Mouse (Mus musculus): ENCODE results near the gene Plcl1.

Plcl1 gene

DNA sequence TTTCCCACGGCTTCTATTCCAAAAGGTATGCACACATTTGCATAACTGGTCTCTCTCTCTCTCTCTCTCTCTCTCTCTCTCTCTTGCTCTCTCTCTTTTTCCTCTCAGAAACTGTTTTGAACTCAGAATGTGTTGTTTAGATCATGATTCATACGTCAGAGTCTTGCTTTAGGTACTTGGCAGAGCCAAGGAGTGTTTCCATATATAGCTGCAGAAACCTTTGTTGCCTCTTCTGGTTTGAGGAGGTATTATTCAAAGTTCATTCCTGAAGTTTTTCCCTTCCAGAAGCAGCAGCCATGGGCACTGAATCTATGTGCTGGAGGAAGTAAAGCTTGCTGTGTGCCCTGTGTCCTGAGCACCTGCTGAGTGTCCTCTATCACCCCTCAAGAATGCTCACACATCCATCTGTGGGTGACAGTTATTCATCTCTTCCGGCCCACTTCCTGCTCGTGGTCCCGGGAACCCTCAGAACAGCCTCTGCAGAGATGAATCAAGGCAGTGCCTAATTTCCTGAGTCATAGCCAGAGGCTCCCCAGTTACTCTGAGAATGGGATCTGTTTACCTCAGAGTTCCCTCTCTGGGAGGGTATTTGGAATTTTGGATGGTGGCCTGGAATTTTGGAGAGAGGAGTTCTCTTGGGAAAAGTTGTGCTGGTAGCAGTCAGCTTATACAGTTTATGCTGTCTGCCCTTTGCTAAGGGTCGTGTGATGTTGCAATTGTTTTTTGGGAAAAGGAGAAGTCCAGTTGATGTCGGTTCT lies 123.0 kb downstream of the Plcl1 start:
- DNase-seq, result no peak

DNA sequence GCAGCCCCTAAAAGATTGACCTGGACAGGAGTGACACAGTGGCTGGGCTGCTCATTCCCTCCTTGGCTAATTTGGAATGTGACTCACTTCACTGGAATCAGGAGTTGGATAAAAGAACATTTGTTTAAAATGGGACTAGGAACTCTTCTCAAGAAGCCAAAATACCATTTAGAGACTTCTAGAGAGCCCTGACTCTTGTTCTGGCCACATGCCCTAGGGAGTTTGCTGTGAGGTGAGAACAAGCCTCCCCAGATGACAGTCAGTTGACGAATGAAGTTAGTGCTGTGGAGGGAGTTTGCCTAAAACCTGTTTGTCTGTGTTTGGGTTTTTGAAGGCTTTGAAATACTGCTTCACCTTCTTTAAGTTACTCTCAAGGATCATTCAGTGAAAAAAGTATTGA lies 128.1 kb downstream of the Plcl1 start:
- no peak for DNase-seq

DNA sequence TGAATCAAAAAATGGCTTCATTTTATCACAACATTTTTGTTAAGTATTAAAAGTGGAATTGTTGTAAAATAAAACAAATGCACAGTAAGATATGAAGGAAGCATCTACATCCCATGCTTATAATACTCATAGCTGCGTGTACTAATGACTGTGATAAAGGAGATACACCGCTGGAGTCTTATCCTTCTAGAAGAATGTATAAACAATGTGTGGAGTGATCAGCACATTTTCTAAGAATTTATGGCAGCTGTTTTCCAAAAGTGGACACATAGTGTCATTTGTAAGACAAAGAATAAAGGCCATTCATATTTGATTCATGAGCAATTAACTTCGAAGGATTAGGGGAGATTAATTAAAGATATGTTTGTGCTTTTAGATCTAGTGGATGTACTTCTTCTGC lies 148.7 kb downstream of the Plcl1 start:
- no peak for DNase-seq

DNA sequence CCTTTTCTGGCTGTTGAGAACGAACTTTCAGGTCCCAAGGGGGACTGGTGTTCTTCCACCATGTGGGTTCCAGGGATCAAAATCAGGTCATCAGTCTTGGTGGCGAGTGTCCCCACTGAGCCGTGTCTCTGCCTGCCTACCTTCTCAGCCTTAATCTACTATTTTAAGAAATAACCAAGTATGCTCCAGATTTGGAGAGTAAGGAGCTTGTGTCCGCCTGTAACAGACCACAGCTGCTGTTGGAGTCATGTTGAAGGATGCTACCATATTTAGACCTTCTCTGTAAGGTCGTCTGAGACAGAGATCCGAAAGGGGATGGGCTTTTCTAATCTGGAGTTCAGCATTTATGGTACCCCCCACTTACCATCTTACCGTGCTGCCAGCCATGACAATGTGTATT lies 152.2 kb downstream of the Plcl1 start:
- no peak for DNase-seq

DNA sequence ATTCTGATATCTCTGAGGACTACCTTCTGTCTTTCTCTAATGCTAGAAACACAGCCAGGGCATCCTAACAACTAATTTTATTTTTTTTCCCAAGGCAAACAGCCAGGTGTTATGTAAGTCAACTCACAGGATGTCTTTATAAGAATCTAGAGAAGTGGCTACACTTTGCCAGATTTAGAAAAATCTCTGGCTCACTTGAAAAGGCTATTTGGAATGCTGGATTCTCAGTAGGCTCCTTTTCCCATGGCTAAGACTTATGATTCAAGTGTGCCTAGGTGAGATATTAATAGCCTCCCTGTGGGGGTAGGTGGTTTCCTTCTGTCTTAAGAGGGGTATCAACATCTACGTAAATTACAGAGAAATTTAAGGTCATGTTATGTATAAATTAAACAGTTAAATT lies 152.7 kb downstream of the Plcl1 start:
- DNase-seq, result no peak

DNA sequence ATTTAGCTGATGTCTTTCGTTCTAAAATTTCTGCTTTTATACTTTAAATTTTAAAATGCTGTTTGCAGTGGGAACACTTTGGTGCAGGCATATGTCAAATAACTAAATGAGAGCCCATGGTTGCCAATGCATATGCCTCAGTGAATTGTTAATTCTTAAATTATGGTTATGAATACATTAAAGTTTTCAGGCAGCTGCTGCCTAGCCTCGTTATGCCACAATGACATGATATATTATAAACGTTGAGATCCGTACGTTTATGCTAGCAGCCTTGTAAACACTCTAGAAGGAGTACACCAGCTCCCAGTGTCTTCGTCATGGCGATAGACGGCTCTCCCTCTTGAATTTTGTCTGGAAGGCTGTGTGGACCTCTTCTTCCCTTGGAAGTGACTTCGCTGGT lies 154.3 kb downstream of the Plcl1 start:
- DNase-seq, result no peak

DNA sequence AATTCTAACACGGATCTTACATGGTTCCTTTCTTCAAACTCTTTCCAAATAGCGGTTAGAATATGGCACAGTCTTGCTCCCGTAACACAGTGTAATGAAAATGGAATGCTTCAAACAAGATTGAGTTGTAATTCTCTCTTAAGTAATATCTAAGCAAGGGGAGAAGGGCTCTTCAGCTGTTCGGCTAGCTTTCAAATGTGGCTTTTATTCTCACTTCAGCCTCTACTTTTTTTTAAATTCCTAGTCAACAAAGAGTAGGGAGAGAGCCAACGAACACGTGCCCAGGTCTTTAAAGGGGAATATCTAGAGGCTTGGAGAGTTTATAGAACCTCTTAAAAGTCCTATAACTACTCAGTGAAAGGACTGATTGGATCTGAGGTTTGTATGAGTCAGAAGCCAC lies 160.2 kb downstream of the Plcl1 start:
- DNase-seq, result no peak

DNA sequence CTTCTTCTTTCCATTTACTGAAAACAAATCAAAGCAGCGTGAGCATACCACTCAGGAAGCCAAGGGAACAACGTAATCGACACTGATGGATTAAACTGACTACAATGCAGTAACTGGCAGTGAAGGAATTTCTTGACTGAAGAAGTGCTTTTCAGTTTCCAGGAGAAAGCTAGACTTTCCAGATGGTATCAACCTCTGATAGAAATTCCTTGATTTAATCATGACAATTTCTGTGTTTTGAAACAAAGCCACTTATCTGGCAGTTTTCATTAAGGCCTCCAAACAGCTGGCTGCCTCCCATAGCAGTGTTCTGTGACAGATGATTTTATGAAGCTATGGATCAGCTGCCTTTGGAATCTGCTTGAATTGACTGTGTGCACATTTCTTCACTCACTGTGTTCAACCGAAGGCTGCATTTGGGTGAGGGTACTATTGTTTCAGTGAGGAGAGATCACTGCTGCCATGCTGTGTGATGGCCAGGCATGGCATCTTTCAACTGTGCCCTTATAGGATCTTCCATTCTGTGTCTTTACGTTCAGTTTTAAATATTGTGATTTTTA lies 162.2 kb downstream of the Plcl1 start:
- DNase-seq, result no peak

DNA sequence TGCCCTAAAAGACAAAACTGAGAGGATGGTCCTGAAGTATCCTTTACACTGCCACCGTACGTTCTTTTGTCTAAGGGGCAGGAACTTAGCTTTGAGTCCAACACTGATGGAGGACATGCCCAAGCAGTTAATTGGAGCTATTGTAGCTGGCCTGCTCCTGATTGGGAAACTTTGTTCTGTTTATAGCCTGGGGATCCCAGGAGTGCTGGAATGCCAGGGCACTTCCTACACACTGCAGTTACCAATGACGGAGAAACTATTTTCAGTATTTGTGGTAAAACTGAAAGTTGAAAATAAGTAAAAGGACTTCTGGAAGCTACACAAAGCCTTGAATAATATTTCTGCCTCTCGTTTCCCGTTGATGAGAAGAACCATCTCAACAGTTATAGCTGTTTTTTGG lies 164.5 kb downstream of the Plcl1 start:
- DNase-seq, result no peak

DNA sequence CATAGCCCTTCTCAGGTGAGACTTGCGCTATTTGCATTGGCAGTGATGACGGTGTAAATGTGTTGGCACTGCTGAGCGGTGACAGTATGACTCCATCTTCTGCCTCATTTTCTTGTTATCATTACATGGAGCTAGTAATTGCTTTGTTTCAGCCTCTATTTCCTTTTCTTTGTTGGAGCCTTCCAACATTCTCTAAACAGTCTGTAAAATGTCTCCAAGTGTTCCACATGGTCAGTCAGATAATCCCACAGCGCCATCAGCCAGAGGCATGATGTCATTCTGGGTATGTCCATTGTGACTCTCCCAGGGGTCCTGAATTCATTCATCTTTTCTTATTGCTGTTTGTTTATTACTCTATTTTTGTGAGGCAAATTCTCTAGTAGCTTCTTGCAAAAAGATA lies 165.7 kb downstream of the Plcl1 start:
- DNase-seq, result no peak

DNA sequence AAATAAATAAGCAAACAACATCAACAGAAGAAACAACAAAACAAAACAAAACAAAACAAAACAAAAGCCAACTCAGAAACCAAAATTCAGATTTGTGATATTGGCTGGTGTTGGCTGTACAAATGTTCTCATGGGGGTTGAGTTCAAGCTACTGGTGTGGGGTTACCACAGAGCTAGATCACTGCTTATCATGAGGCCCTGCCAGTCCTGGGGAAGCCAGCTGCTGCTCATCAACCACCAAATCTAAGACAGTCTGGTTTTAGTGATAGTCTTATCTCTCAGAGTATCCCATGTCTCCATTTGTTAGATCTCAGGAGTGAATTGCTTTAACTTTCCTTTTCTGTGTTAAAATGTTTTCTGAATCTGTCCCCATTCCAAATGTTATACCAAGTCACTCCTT lies 166.5 kb downstream of the Plcl1 start:
- DNase-seq, result no peak

DNA sequence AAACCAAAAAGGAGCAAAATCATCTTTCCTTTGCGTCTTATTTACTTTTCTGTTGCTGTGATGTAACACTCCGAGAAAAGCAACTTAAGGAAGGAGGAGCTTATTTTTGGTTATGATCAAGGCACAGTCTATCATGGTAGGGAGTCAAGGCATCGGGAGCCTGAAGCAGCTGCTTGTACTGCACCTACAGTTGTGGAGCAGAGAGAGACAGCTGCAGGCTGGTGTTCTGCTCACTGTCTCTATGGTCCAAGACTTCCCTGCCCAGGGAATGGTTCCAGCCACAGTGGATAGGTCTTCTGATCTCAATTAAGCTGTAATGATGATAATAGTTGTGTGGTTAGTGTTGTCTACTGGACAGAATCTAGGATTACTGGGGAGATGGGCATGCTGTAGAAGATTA lies 166.9 kb downstream of the Plcl1 start:
- DNase-seq, result no peak

DNA sequence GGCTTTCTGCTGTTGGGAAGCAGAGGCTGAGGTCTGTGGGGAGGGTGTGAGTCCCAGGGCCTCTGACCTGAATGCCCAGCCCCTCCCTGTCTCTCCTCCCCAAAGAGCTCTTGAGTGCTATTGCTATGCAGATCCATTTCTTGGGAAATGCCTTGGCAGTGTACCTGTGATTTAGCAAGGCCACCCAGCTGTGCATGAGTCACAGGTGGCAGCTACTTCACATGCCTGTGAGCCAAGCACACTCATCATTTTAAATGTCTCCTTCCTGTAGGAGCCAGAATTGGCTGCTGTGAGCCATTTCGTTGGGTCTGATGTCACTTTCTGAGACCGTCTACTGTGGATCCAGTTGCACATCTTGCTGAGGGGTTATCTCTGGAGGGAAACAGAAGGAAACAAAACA lies 170.2 kb downstream of the Plcl1 start:
- no peak for DNase-seq

DNA sequence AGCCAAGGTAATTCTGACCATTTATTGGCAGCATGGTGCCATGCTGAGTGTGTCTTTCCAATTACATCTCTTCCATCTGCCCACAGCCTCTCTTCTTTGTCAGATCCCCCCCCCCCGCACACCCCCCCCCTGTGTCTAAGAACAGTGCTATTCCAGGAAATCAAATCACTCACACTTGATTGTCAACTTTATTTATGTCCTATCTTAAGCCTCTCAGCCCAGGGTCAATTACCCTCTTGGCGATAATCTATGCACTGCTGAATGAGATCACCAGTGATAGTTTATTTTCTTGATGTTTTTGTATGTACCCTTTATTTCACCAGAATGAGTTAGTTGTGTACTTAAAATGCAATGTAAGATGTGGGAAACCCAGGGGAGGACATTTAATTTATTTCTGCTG lies 176.0 kb downstream of the Plcl1 start:
- DNase-seq, result no peak

DNA sequence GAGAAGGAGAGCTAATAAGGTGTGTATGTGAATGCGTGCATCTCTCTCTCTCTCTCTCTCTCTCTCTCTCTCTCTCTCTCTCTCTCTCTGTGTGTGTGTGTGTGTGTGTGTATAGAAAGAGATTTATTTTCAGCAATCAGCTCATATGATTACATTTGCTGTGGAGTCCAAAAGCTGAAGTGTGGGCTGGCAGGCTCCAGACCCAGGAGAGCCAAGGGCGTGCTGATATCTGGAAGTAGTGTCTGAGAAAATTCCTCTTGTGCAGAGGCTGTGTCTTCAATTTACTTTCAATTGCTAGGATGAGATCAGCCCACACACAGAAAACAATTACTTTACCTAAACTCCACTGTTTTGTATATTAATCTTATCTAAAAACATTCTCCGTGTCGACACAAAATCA lies 179.7 kb downstream of the Plcl1 start:
- no peak for DNase-seq

DNA sequence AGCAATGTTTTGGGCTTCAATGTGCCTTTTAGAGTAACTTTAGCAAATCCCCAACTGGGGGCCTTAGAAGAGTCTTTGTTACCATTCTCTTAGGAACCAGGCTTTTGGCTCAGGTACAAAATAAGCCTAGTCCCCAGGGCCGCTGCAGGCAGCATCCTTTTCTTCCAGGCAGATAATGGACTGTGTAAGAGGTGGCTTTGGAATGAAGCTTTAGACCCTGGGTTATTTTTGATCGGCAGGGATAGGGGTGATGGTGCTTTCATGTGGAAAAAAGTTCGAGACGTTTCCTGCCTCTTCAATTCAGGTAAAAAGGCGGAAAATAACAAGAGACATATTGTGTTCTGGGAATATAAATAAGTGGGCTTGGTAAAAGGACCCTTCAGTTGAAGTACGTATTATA lies 182.4 kb downstream of the Plcl1 start:
- DNase-seq, result no peak

DNA sequence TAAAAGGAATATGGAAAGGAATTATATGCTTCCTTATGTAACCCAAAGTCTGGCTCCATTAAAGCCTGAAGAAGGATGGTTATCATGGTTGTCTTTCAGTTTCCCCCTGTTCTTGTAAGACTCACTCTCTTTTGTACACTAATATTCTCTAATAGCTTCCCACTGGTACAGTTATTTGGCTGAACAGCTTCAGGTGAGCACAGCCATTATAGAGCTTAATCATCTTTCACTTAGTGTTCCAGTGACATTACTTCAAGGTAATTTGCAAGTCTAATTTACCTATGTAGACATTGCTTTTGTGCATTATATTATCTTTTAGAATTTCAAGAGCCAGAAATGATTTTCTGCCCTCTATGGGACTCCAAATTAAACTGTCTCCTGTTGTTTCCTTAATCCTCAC lies 184.3 kb downstream of the Plcl1 start:
- DNase-seq, result no peak

DNA sequence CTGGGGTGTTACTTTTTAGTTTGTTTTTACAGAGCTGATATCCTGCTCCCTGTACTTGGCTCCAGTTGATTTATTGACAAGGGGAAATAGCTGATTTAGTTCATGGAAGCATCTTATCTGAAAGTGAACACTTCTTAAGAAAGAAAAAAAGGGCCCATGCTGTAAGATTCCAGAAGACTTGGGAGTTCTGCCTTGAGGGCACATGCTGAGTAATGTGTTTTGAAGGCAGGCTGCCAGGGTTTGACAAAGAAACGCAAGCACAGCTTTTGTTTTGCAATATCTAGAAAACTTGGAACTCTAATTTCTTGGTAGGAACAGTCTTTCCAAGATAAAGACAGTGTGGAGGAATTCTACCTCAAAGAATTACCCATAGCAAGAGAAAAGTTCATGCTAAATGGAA lies 194.8 kb downstream of the Plcl1 start:
- DNase-seq, result no peak

DNA sequence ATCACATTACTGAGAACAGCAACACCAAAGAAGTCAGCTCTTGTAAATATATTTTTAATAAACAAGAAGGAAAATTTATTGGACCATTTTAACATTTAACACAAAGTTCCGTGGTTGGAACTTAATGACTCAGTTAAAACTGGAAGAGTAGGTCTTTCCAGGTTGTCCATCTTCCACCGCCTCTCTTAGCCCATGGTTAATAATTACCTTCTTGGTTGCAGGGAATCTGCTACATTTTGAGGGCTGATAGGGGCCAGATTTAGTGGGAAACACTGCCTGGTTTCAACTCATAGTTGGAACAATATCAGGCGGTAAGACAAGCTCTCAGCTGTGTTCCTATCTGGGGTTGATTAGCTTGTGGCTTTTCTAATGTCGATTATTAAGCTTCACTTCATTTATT lies 198.9 kb downstream of the Plcl1 start:
- no peak for DNase-seq

DNA sequence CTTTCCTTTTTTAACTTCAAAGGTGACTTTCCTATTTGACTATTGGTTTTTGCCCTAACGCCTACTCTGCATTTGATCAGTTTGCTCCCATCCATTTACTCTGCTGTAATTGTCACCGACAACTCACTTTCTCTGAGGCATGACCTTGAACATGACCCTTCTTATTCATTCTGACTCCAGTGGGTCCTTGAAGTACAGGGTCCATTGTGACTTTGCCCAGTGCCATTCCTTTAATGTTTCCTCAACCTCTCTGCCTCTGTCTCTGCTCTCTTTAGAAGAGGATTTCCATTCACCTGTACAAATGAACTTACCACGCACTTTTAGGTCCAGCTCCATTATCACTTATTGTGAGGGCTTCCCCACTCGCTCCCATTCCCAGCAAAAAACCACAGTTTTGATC lies 199.7 kb downstream of the Plcl1 start:
- no peak for DNase-seq

DNA sequence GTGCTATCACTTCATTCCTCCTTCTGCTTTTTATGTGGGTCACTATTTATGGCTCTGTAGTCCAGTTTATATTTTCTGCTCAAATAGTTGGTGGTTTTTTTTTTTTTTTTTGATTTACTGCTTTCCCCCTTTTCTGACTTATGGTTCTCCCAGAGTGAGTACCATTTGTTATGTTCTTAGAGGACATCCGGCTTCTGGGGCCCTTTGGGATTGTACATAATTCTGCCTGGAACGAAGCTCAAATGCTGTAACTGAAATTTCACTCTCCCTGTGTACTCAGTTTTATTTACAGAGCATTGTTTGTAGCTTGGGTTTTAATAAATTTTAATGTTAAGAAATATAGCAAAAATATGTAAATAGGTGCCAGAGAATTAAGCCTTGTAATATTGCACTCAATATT lies 200.2 kb downstream of the Plcl1 start:
- DNase-seq, result no peak

DNA sequence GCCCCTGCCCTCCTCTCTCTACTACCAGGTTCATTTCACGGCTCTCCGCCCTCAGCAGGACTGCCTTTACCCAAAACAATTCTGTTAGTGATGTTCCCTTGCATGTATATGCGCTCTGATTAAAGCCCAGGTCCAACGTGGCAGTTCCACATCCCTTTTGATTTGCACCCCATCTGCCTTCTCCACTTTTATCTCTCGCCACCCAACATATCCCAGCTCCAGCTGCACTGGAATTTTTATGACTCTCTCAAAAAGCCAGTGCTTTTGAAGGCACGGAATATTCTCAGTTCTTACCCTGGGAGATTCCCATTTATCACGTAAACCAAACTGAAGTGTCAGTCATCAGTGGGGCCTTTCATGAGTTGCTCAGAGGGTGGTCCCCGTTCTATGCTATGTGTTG lies 200.7 kb downstream of the Plcl1 start:
- DNase-seq, result no peak

DNA sequence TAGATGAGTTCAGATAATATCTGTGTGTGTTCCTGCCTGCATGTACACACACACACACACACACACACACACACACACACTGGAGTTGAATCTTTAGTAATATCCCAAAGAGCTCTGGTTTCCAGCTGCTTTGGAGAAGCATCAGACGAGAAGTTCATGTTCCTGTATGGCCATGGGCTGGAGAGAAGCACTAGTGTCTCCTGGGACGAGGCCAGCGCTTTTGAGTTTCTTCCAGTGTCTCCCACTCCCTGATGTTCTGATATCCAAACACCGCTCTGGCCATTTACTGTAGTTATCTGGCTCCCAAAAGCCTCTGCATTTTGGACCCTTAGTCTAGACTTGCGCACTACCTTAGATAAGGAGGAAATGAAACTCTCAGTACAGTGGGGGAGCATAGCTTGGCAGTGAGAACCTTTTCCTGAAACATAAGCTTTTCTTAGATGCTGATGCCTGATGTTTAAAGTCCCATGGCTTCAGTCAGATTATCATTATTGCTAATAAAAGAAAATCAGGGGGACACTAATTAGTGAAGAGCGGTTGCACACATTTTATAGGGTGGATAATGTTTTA lies 207.1 kb downstream of the Plcl1 start:
- no peak for DNase-seq

DNA sequence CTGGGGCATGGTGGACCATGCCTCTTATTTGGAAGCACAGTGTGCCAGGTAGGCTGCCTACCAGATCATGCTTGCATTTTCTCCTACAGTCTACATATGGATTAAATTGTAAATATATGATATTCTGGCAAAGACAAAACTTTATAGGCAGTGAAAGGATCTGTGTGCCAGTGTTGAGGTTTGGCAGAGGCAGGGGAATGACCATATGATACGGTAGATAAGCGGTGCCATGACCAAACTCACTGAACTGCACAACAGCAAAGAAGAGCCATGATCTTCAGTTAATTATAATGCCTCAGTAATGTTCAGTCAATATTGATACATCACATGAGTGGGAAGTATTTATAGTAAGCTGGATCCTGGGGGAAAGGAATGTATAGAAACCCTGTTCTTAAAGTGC lies 212.1 kb downstream of the Plcl1 start:
- DNase-seq, result no peak
